Mouse (Mus musculus): ENCODE data around the gene Shank2. TPM values are rescaled to one million over a fixed set of nuclear protein-coding genes. Genes with fewer than 3 reads are reported as not detected.
A peak's percentile ranks its signal among the peaks of the same experiment; 100 is the strongest.

Gene Shank2
- polyA plus RNA-seq, 1 experiment from 2014 or later = 0.67 TPM

DNA sequence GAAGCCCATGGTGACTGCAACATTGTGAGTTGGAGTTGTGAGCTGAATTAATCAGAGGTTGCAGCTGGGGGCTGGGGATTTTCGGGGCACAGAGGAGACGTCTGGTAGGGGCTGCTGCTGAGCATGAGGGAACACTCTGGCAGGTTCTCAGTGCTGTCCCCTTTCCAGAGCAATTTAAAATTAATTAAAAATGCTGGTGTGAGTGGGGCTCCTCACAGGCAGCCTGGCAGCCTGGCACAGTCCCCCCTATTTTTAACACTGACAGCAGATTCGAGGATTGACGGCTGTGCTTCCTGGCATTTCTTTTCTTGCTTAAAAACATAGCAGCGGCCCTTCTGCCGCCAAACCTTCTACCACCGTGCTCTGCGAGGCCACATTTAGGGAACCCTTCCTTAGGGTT, 157.8 kb downstream of the Shank2 start:
- H3K27me3 ChIP-seq (ENCODE audit: poor library complexity, severe bottlenecking) = no peaks in the 10 kb centered on the region
- WGBS = 89% methylated on average over 8 of the region's 8 CpGs
- no peaks in the 10 kb centered on the region for H3K36me3 ChIP-seq (replicated peaks)
- DNase-seq (ENCODE audit: extremely low spot score, low spot score) = no peak
- no peak overlapping the region for H3K27ac ChIP-seq
- no peaks in the 10 kb centered on the region for H3K4me1 ChIP-seq
- no peak overlapping the region for H3K4me3 ChIP-seq
- H3K9me3 ChIP-seq = no peaks in the 10 kb centered on the region

GRCm38 (mm10) chr7:144160066-144160465, 158.3 kb downstream of the Shank2 start:
- WGBS = 76% methylated on average over 2 of the region's 2 CpGs
- no peaks in the 10 kb centered on the region for H3K4me1 ChIP-seq
- no peak overlapping the region for H3K27ac ChIP-seq
- H3K9me3 ChIP-seq = no peaks in the 10 kb centered on the region
- DNase-seq (ENCODE audit: extremely low spot score, low spot score) = no peak
- H3K27me3 ChIP-seq (ENCODE audit: poor library complexity, severe bottlenecking) = no peaks in the 10 kb centered on the region
- no peaks in the 10 kb centered on the region for H3K36me3 ChIP-seq (replicated peaks)
- H3K4me3 ChIP-seq = no peak overlapping the region

- H3K4me1 ChIP-seq = no peaks in the 10 kb centered on the region
- no peak for DNase-seq (ENCODE audit: extremely low spot score, low spot score)
- H3K9me3 ChIP-seq = no peaks in the 10 kb centered on the region
- H3K27me3 ChIP-seq (ENCODE audit: poor library complexity, severe bottlenecking) = no peaks in the 10 kb centered on the region
- no peaks in the 10 kb centered on the region for H3K36me3 ChIP-seq (replicated peaks)
- 84% methylated on average over 15 of the region's 15 CpGs for WGBS
- no peak overlapping the region for H3K4me3 ChIP-seq
- no peak overlapping the region for H3K27ac ChIP-seq
Measured at GRCm38 (mm10) chr7:144160646-144161249, 159.0 kb downstream of the Shank2 start.

DNA sequence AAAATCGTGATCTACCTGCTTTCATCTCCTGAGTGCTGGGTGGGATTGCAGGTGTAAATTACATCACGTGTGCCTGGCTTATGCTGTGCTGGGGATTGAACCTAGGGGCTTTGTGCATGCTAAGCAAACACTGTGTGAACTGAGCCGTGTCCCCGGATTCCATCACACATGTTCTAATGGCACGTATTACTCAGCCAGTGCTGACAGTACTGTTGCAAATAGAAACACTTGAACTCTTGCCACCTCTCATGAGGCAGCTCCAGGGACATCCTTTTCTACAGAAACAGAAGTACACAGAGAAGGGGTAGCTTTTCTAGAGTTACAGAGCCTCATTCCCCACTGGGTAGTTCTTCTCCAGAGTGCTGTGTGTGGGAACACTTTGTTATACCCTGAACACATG, 168.5 kb downstream of the Shank2 start:
- H3K4me3 ChIP-seq = no peak overlapping the region
- no peaks in the 10 kb centered on the region for H3K9me3 ChIP-seq
- peaks cover 22% of the 10 kb centered on the region for H3K27me3 ChIP-seq (ENCODE audit: poor library complexity, severe bottlenecking)
- H3K27ac ChIP-seq = no peak overlapping the region
- whole genome bisulfite sequencing = 82% methylated on average over 5 of the region's 5 CpGs
- no peak for DNase-seq (ENCODE audit: extremely low spot score, low spot score)
- H3K36me3 ChIP-seq (replicated peaks) = no peaks in the 10 kb centered on the region
- peaks cover 8% of the 10 kb centered on the region for H3K4me1 ChIP-seq

DNA sequence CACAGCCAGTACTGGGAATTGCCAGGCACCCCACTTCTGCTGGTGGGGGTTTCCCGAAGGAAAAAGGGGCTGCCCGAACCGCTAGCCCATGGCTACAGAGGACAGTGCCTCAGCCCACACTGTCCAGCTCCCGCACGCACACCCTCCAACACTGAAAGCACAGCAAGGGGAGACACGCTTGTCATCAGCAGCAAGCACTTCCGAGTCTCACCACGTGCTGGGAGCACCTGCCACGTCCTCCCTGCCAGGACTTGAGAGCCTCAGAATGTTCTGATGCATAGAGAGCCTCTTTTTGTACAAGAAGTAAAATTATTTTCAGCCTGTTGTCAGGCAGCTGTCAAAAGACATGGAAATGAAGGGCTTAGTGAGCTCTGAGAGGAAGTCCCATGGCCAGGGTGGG, 169.0 kb downstream of the Shank2 start:
- H3K4me3 ChIP-seq = no peak overlapping the region
- no peak overlapping the region for H3K27ac ChIP-seq
- no peak for DNase-seq (ENCODE audit: extremely low spot score, low spot score)
- WGBS = 87% methylated on average over 9 of the region's 9 CpGs
- H3K27me3 ChIP-seq (ENCODE audit: poor library complexity, severe bottlenecking) = peaks cover 27% of the 10 kb centered on the region
- H3K9me3 ChIP-seq = no peaks in the 10 kb centered on the region
- H3K36me3 ChIP-seq (replicated peaks) = no peaks in the 10 kb centered on the region
- H3K4me1 ChIP-seq = peaks cover 12% of the 10 kb centered on the region

DNA sequence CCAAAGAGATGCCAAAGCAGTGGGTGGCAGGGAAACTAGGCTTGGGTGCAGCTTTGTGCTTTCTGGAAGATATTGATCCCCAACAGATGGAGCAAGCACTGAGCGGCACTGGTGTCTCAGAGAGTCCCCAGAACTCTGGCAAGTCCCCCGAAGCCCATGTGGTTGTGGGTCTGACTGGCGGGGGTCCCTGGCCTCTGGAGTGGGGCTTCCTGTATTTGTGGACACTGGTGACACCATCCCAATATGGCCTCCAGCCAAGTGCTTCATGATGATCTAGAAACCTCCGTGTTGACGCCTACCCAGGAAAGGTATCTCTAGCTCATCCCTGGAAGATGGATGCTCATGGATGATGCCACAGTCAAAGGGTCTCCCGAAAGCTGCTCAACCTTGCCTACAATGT, 172.1 kb downstream of the Shank2 start:
- no peak for DNase-seq (ENCODE audit: extremely low spot score, low spot score)
- 86% methylated on average over 6 of the region's 6 CpGs for WGBS

DNA sequence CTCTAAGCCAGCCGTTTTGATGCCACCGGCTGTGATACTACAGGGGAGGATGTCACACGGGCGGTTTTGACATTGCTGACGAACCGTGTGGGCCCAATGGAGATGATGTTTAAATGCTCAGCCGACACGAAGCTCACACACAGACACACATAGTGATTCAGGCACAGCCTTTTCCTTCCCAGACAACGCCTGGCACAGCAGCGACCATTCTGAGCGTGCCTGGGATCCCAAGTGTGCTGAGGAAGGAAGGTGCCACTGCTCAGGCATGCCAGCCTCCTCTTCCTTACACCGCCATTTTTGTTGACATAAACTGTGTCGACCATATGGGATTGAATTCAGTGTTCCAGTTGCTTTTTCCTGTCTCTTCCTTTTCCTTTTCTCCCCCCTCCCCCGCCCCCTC, 172.6 kb downstream of the Shank2 start:
- Histone ChIP-seq H3K27ac (no peak overlapping the region), H3K36me3 (replicated peaks) (no peaks in the 10 kb centered on the region), H3K4me1 (peaks cover 19% of the 10 kb centered on the region), H3K9me3 (no peaks in the 10 kb centered on the region), H3K27me3 (ENCODE audit: poor library complexity, severe bottlenecking) (peaks cover 53% of the 10 kb centered on the region), H3K4me3 (no peak overlapping the region)
- 82% methylated on average over 14 of the region's 14 CpGs for WGBS
- no peak for DNase-seq (ENCODE audit: extremely low spot score, low spot score)

More for the DNA sequence above, 172.1 kb downstream of the Shank2 start:
- Histone ChIP-seq H3K4me1 (peaks cover 19% of the 10 kb centered on the region), H3K27ac (no peak overlapping the region), H3K9me3 (no peaks in the 10 kb centered on the region), H3K27me3 (ENCODE audit: poor library complexity, severe bottlenecking) (peaks cover 53% of the 10 kb centered on the region), H3K4me3 (no peak overlapping the region), H3K36me3 (replicated peaks) (no peaks in the 10 kb centered on the region)

GRCm38 (mm10) chr7:144175025-144175424, 173.3 kb downstream of the Shank2 start:
- WGBS = 35% methylated on average over 7 of the region's 7 CpGs
- no peak for DNase-seq (ENCODE audit: extremely low spot score, low spot score)
- Histone ChIP-seq H3K36me3 (replicated peaks) (no peaks in the 10 kb centered on the region), H3K27ac (no peak overlapping the region), H3K9me3 (no peaks in the 10 kb centered on the region), H3K4me3 (peak overlapping the region; percentile 51; the same call in 1 of the 2 replicates), H3K27me3 (ENCODE audit: poor library complexity, severe bottlenecking) (peaks cover 57% of the 10 kb centered on the region), H3K4me1 (peaks cover 19% of the 10 kb centered on the region)

DNA sequence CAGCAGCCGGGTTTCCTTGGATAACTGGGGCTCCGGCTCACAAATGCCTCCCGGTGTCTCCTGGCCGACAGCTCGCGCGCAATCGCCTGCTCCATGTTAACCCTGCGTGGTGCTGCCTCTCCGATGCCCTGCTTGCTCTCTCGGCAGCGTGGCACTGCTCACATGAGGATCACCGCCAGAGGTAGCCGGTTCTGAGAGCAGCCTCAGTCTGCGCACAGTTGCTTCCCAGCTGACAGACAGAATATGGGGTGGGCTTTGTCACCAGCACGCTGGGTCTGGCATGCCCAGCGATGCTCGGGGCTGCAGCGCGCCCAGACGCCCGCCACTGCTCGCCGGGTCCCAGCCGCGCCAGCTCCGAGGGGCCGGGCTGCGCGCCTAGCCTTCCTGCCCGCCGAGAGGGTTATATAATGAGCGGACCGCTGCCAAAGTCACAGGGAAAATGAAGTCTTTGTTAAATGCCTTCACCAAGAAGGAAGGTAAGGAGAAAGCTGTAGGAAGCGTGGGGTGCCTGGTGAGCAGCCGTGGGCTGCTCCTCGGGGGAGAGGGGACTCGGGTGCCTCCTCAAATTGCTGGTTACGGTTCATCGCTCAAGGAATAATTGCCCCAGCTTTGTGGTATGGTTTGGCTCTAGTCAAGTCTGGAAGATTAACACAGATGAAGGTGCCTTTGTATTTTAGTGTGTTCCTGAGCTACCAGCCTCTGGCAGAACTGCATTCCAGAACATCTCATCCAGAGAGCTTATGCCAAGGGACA, 173.9 kb downstream of the Shank2 start:
- Histone ChIP-seq H3K4me3 (peak overlapping the region; percentile 51), H3K27me3 (ENCODE audit: poor library complexity, severe bottlenecking) (peaks cover 62% of the 10 kb centered on the region), H3K4me1 (peaks cover 19% of the 10 kb centered on the region), H3K36me3 (replicated peaks) (no peaks in the 10 kb centered on the region), H3K27ac (no peak overlapping the region), H3K9me3 (no peaks in the 10 kb centered on the region)
- DNase-seq (ENCODE audit: extremely low spot score, low spot score) = peak; percentile 30
- 4% methylated on average over 40 of the region's 40 CpGs for WGBS

DNA sequence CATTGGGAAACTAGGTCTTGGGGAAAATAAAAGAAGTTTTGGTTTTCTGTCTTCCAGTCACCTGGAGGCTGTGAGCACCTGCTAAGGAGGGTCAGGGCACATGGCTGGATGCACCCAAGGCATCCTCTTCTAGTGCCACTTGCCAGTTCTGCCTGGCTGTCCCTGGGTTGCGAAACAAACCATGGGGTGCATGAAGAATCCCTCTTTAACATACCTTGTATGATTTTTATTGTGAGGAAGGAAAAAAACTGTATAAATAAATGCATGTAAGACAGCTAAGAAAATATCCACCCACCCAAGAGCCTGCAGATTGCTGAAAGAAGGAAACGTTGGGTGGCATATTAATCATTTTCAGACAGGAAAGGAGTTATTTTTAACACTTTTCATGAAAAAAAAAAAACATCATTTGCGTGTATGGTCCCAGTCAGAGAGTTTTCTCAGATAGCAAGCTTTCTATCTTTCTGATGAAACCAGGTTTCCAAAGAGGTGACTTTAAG, 174.6 kb downstream of the Shank2 start:
- H3K4me1 ChIP-seq = peaks cover 19% of the 10 kb centered on the region
- peaks cover 62% of the 10 kb centered on the region for H3K27me3 ChIP-seq (ENCODE audit: poor library complexity, severe bottlenecking)
- WGBS = 84% methylated on average over 3 of the region's 3 CpGs
- H3K36me3 ChIP-seq (replicated peaks) = no peaks in the 10 kb centered on the region
- H3K27ac ChIP-seq = no peak overlapping the region
- H3K4me3 ChIP-seq = peak overlapping the region; percentile 51; the same call in 1 of the 2 replicates
- no peak for DNase-seq (ENCODE audit: extremely low spot score, low spot score)
- H3K9me3 ChIP-seq = no peaks in the 10 kb centered on the region

- no peak overlapping the region for H3K27ac ChIP-seq
- DNase-seq (ENCODE audit: extremely low spot score, low spot score) = no peak
- H3K4me3 ChIP-seq = no peak overlapping the region
- H3K4me1 ChIP-seq = peaks cover 18% of the 10 kb centered on the region
- WGBS = 93% methylated on average over 6 of the region's 6 CpGs
- no peaks in the 10 kb centered on the region for H3K36me3 ChIP-seq (replicated peaks)
- peaks cover 48% of the 10 kb centered on the region for H3K27me3 ChIP-seq (ENCODE audit: poor library complexity, severe bottlenecking)
- H3K9me3 ChIP-seq = no peaks in the 10 kb centered on the region
Measured at GRCm38 (mm10) chr7:144179436-144179835, 177.7 kb downstream of the Shank2 start.

GRCm38 (mm10) chr7:144180885-144181284, 179.2 kb downstream of the Shank2 start:
- Histone ChIP-seq H3K9me3 (no peaks in the 10 kb centered on the region), H3K27ac (no peak overlapping the region), H3K4me1 (peaks cover 5% of the 10 kb centered on the region), H3K36me3 (replicated peaks) (no peaks in the 10 kb centered on the region), H3K4me3 (no peak overlapping the region), H3K27me3 (ENCODE audit: poor library complexity, severe bottlenecking) (peaks cover 33% of the 10 kb centered on the region)
- peak; percentile 65 for DNase-seq (ENCODE audit: extremely low spot score, low spot score)
- WGBS = 20% methylated on average over 6 of the region's 6 CpGs

DNA sequence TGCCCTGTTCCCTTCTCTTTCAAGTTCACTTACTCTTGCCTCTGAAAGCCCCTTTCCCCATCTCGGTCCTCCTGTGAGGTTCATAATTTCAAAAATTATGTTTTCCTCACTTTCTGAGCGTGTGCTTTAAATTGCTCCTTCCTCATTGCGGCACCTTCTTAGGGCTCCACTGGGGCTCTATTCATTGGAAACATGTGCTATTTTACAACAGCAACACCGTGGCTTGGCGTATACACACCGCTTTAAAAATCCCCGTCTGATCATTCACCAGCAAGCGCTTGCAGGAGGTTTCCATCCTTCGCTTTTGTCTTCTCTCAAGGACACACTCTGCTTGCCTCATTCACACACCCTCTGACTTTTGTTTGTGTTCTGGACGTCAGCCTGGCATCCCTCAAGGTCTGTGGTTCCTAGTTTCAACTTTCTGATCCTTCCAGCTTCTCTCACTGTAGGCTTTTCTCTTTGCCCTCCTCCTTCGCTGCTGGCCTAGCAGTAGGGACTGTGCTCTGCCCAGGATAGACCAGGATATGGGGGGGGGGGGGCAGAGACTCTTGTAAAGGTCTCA, 186.2 kb downstream of the Shank2 start:
- no peaks in the 10 kb centered on the region for H3K9me3 ChIP-seq
- H3K27ac ChIP-seq = no peak overlapping the region
- H3K4me1 ChIP-seq = no peaks in the 10 kb centered on the region
- H3K27me3 ChIP-seq (ENCODE audit: poor library complexity, severe bottlenecking) = no peaks in the 10 kb centered on the region
- H3K4me3 ChIP-seq = no peak overlapping the region
- no peaks in the 10 kb centered on the region for H3K36me3 ChIP-seq (replicated peaks)
- 84% methylated on average over 11 of the region's 11 CpGs for WGBS
- no peak for DNase-seq (ENCODE audit: extremely low spot score, low spot score)
